Mouse (Mus musculus) erythroblast, embryonic 14.5 days (primary cell): ENCODE results near the gene Kcnq2.

Experiments used
- GATA1 ChIP-seq: IDR thresholded peaks from 2 replicates; pipeline ENCODE4 v1.6.1; 2012; ENCODE audit warnings: low read length, inconsistent platforms, mixed read lengths
- TAL1 ChIP-seq: IDR thresholded peaks from 3 replicates; pipeline ENCODE4 v1.6.1; 2012; ENCODE audit warnings: low read length, inconsistent platforms, mixed read lengths

GRCm38 (mm10) chr2:181070136-181070535 is 65.0 kb downstream of the Kcnq2 start:
- TF ChIP-seq GATA1 (no peak), TAL1 (no peak)
